In genomic region chr12:82151019-82151418, GRCm38 (mm10) we compare ENCODE assay signal across 16 mouse cellular contexts.
"Had no signal": no experiment of that assay in that cellular context is flagged by ENCODE, and none has a peak within 500 bp of the region (broad histone marks: within the 10 kb centered on the region; RNA-seq: fewer than 3 reads in every experiment).

No protein-coding gene starts in this region.

- DNase-seq: kidney, adult 2 months; kidney, postnatal 25 days; layer of hippocampus, adult 9-11 months; liver, embryonic 13.5 days; lung, adult 2 months; lung, postnatal 14 days; lung, postnatal 4 days; right cerebral cortex, postnatal 25 days; spleen, adult 18-20 months; thymus, postnatal 25 days had no signal

- H3K9me3 ChIP-seq: liver, embryonic 13.5 days; midbrain, embryonic 15.5 days; stomach, embryonic 15.5 days had no signal

- H3K27ac ChIP-seq: layer of hippocampus, adult 2 months; liver, embryonic 13.5 days; midbrain, embryonic 15.5 days; stomach, embryonic 15.5 days had no signal

- H3K4me2 ChIP-seq: liver, embryonic 13.5 days; midbrain, embryonic 11.5 days; midbrain, embryonic 15.5 days; stomach, embryonic 15.5 days had no signal

- H3K36me3 ChIP-seq: liver, embryonic 13.5 days; midbrain, embryonic 15.5 days; stomach, embryonic 15.5 days had no signal

- H3K4me1 ChIP-seq: liver, embryonic 13.5 days; stomach, embryonic 15.5 days had no signal

- H3K27me3 ChIP-seq: liver, embryonic 13.5 days; midbrain, embryonic 15.5 days; stomach, embryonic 15.5 days had no signal

- H3K4me3 ChIP-seq: layer of hippocampus, adult 2 months; liver, embryonic 13.5 days; midbrain, embryonic 15.5 days; myocyte; stomach, embryonic 15.5 days had no signal

- ATAC-seq: intestine, postnatal 0 days; midbrain, embryonic 15.5 days had no signal

- H3K9ac ChIP-seq: liver, embryonic 13.5 days; midbrain, embryonic 15.5 days; stomach, embryonic 15.5 days had no signal
